Mouse (Mus musculus) adrenal gland, postnatal 10 days (tissue): Measurements from ENCODE around the gene Cdc40. TPM values are rescaled to one million over a fixed set of nuclear protein-coding genes. Genes with fewer than 3 reads are reported as not detected.

Experiments
- total RNA-seq, 2 experiments: library from RNA; stranded (reverse); gene quantifications; 2 replicates each; pipeline ENCODE4 v1.2.3; 2021

Gene Cdc40
- total RNA-seq, 2 experiments from 2014 or later: 23.3 to 26.7 TPM

Other genes starting within 250 kb of the Cdc40 start
- 1 to 10 TPM; 5.7 to 7.2 TPM for gene Mettl24, start 200.0 kb downstream of the Cdc40 start, total RNA-seq
- 1 to 10 TPM; 5.5 to 6.7 TPM for gene Wasf1, start 164 bp upstream of the Cdc40 start, total RNA-seq
- gene Gpr6, start 189.0 kb upstream of the Cdc40 start, total RNA-seq: not detected